Comparison of ENCODE assay signal across 11 mouse cellular contexts in the genomic region with DNA sequence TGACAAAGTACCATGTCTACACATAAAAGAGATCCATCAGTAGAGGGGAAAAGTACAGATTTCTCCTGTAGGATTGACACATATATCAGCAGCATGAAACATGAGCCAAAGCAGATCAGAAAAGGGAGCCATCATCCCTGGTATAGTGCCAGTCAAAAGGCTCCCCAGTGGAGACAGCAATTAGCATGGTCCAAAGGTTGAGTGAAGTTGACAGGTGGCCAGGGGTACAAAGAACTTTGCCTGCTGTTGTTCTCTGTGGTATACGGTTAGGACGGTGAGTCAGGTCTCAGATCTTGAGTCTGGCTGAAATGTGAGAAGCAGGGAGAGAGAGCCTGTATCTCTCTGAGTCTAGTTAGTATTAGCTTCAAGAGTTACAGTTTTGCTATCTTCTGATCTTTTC.
DNase-seq lines count a peak whose midpoint lies in the region; ATAC-seq and TF ChIP-seq lines count a peak whose summit lies in the region.
"Had no signal": no experiment of that assay in that cellular context is flagged by ENCODE, and none has a peak within 500 bp of the region (broad histone marks: within the 10 kb centered on the region; RNA-seq: fewer than 3 reads in every experiment).

No protein-coding gene starts in this region.

- 41% methylated on average over 2 of the region's 2 CpGs for WGBS in hindbrain, postnatal 0 days
- 71% methylated on average over 2 of the region's 2 CpGs for WGBS in hindbrain, embryonic 13.5 days
- 54% methylated on average over 2 of the region's 2 CpGs for WGBS in intestine, embryonic 15.5 days
- 60% methylated on average over 2 of the region's 2 CpGs for WGBS in limb, embryonic 12.5 days

- no peak overlapping the region for H3K4me2 ChIP-seq in hindbrain, postnatal 0 days (ENCODE audit: low read depth, low read length)
- H3K4me2 ChIP-seq in hindbrain, embryonic 13.5 days = no peak overlapping the region
- no peak overlapping the region for H3K4me2 ChIP-seq in intestine, embryonic 15.5 days (replicated peaks)
- no peak overlapping the region for H3K4me2 ChIP-seq in limb, embryonic 12.5 days

- TF ChIP-seq POLR2A in brain, embryonic 14.5 days (IDR thresholded peaks at IDR 0.05; ENCODE audit: borderline replicate concordance, extremely low read depth, insufficient read depth, insufficient read length, poor library complexity, severe bottlenecking) = no peak

- no peaks in the 10 kb centered on the region for H3K27me3 ChIP-seq in hindbrain, postnatal 0 days (ENCODE audit: insufficient read depth, low read length)
- H3K27me3 ChIP-seq in hindbrain, embryonic 13.5 days = no peaks in the 10 kb centered on the region
- no peaks in the 10 kb centered on the region for H3K27me3 ChIP-seq in intestine, embryonic 15.5 days (replicated peaks)
- H3K27me3 ChIP-seq in limb, embryonic 12.5 days = no peaks in the 10 kb centered on the region

- no peaks in the 10 kb centered on the region for H3K36me3 ChIP-seq in hindbrain, postnatal 0 days (ENCODE audit: insufficient read depth, low read length)
- no peaks in the 10 kb centered on the region for H3K36me3 ChIP-seq in hindbrain, embryonic 13.5 days
- no peaks in the 10 kb centered on the region for H3K36me3 ChIP-seq in intestine, embryonic 15.5 days
- no peaks in the 10 kb centered on the region for H3K36me3 ChIP-seq in limb, embryonic 12.5 days

- DNase-seq in hindbrain, postnatal 0 days (ENCODE audit: low spot score) = peak; percentile 25
- peak; percentile 55 for DNase-seq in brain, embryonic 14.5 days (ENCODE audit: low read depth)
- DNase-seq in layer of hippocampus, postnatal 25 days (ENCODE audit: extremely low spot score in 1 of 2, low spot score in 1 of 2) = no peak
- no peak for DNase-seq in layer of hippocampus, adult 18-20 months (ENCODE audit: low spot score in 2 of 2)
- DNase-seq: cerebellum, adult 9-11 months; heart, adult 2 months; heart, postnatal 4 days; lung, postnatal 14 days had no signal

- no peaks in the 10 kb centered on the region for H3K9me3 ChIP-seq in hindbrain, postnatal 0 days (ENCODE audit: low read length)
- H3K9me3 ChIP-seq in hindbrain, embryonic 13.5 days = no peaks in the 10 kb centered on the region
- H3K9me3 ChIP-seq in intestine, embryonic 15.5 days = no peaks in the 10 kb centered on the region
- H3K9me3 ChIP-seq in limb, embryonic 12.5 days = no peaks in the 10 kb centered on the region

- TF ChIP-seq CTCF in hindbrain, postnatal 0 days (IDR thresholded peaks at IDR 0.05; ENCODE audit: low read depth) = no peak
- no peak for TF ChIP-seq CTCF in brain, embryonic 14.5 days (IDR thresholded peaks at IDR 0.05; ENCODE audit: borderline replicate concordance, extremely low read depth, insufficient read depth, insufficient read length)

- H3K27ac ChIP-seq in hindbrain, postnatal 0 days = no peak overlapping the region
- no peak overlapping the region for H3K27ac ChIP-seq in hindbrain, embryonic 13.5 days
- H3K27ac ChIP-seq in intestine, embryonic 15.5 days = no peak overlapping the region
- H3K27ac ChIP-seq in limb, embryonic 12.5 days = no peak overlapping the region
- H3K27ac ChIP-seq: heart, adult 2 months had no signal

- ATAC-seq in hindbrain, postnatal 0 days = peak; percentile 68
- ATAC-seq in hindbrain, embryonic 13.5 days (ENCODE audit: low FRiP score) = no peak
- ATAC-seq in intestine, embryonic 15.5 days = peak; percentile 93
- ATAC-seq in limb, embryonic 12.5 days (ENCODE audit: insufficient number of reproducible peaks, insufficient read depth, low FRiP score, low TSS enrichment, low read depth) = peak; percentile 47; the same call in 1 of the 2 replicates

- no peak overlapping the region for H3K9ac ChIP-seq in hindbrain, postnatal 0 days (replicated peaks; ENCODE audit: low read length)
- H3K9ac ChIP-seq in hindbrain, embryonic 13.5 days = no peak overlapping the region
- H3K9ac ChIP-seq in intestine, embryonic 15.5 days = no peak overlapping the region
- no peak overlapping the region for H3K9ac ChIP-seq in limb, embryonic 12.5 days (replicated peaks)

- H3K4me1 ChIP-seq in hindbrain, postnatal 0 days (ENCODE audit: insufficient read depth, low read length) = no peaks in the 10 kb centered on the region
- H3K4me1 ChIP-seq in hindbrain, embryonic 13.5 days (replicated peaks) = no peaks in the 10 kb centered on the region; the same call in 1 of the 2 replicates
- H3K4me1 ChIP-seq in intestine, embryonic 15.5 days (replicated peaks) = no peaks in the 10 kb centered on the region
- no peaks in the 10 kb centered on the region for H3K4me1 ChIP-seq in limb, embryonic 12.5 days (replicated peaks)

- H3K4me3 ChIP-seq in hindbrain, postnatal 0 days (ENCODE audit: low read length) = no peak overlapping the region
- H3K4me3 ChIP-seq in hindbrain, embryonic 13.5 days = no peak overlapping the region
- H3K4me3 ChIP-seq in intestine, embryonic 15.5 days (replicated peaks) = no peak overlapping the region
- no peak overlapping the region for H3K4me3 ChIP-seq in limb, embryonic 12.5 days (replicated peaks)
- H3K4me3 ChIP-seq: heart, adult 2 months had no signal

Comparison
In these comparisons a context has a peak if more than half of its experiments do, and no peak if none do; other contexts are left out.
1. DNase-seq: peak in hindbrain, postnatal 0 days (single experiment) and brain, embryonic 14.5 days (single experiment); none in layer of hippocampus, postnatal 25 days (0 of 2) and layer of hippocampus, adult 18-20 months (0 of 2).